Mouse (Mus musculus) kidney, postnatal 0 days (tissue): ENCODE results near the gene Rhox3a2. TPM values are rescaled to one million over a fixed set of nuclear protein-coding genes. Genes with fewer than 3 reads are reported as not detected.
"Not testable (repeated sequence)": the region's sequence is repeated elsewhere in the genome, so short reads cannot be mapped to it uniquely, and the experiment has no call there.

Source experiments
- ATAC-seq: fragments of 200-750 bp; cut with Nextera tagmentation; replicated peaks from 2 replicates; pipeline ENCODE4 v1.8.0; 2017; ENCODE audit warnings: low read depth, moderate number of reproducible peaks, moderate TSS enrichment, moderate library complexity; ENCODE audit not compliant: low FRiP score
- DNase-seq: peaks from one replicate; pipeline ENCODE4 v3.0.0-alpha.2; 2016; ENCODE audit warnings: low spot score
- H3K27ac ChIP-seq: fragments of 300-500 bp; sonication (generic); 2 replicates; pipeline ENCODE4 v1.5.1; 2014; ENCODE audit warnings: mild to moderate bottlenecking
- H3K27me3 ChIP-seq: fragments of 300-500 bp; sonication (generic); 2 replicates; pipeline ENCODE4 v1.6.1; 2014; ENCODE audit warnings: low read length, mixed read lengths; ENCODE audit not compliant: insufficient read depth
- H3K36me3 ChIP-seq: fragments of 300-500 bp; sonication (generic); 2 replicates; pipeline ENCODE4 v1.6.1; 2014; ENCODE audit warnings: low read length, mixed read lengths; ENCODE audit not compliant: insufficient read depth
- H3K4me1 ChIP-seq: fragments of 300-500 bp; sonication (generic); replicated peaks from 2 replicates; pipeline ENCODE4 v1.6.1; 2014; ENCODE audit warnings: antibody characterized with exemption, low read length, mixed read lengths; ENCODE audit not compliant: insufficient read depth
- H3K4me2 ChIP-seq: fragments of 300-500 bp; sonication (generic); 2 replicates; pipeline ENCODE4 v1.6.1; 2014; ENCODE audit warnings: mild to moderate bottlenecking, low read length, moderate library complexity, mixed read lengths
- H3K4me3 ChIP-seq: fragments of 300-500 bp; sonication (generic); replicated peaks from 2 replicates; pipeline ENCODE4 v1.5.1; 2014; ENCODE audit warnings: low read depth, low read length
- H3K9ac ChIP-seq: fragments of 300-500 bp; sonication (generic); 2 replicates; pipeline ENCODE4 v1.6.1; 2014; ENCODE audit warnings: low read depth, low read length
- H3K9me3 ChIP-seq: fragments of 300-500 bp; sonication (generic); replicated peaks from 2 replicates; pipeline ENCODE4 v1.6.1; 2016; ENCODE audit warnings: low read length, inconsistent platforms, mixed read lengths
- WGBS: fragments of 180-500 bp; shearing (Covaris S2); extraction: QIAGEN DNeasy Blood & Tissue Kit; methylation state at CpG from one replicate; pipeline ENCODE4 v1.1.7; 2014; 5-methylcytosine and 5-hydroxymethylcytosine counted together
- polyA plus RNA-seq: library from polyadenylated mRNA; unstranded; fragments of >200 nt; fragmentation: Nextera tagmentation; extraction: Ambion mirVana; gene quantifications from 2 replicates; pipeline ENCODE4 v1.2.1, GENCODE M21; 2015

Gene Rhox3a2
- polyA plus RNA-seq = not detected in 2 replicates

GRCm38 (mm10) chrX:37379728-37380127, at the start of gene Rhox3a2:
TSS of gene Rhox3a2 (plus strand) at chrX:37380028.
- not testable (repeated sequence) for DNase-seq, H3K9me3 ChIP-seq, H3K27me3 ChIP-seq, H3K4me2 ChIP-seq, H3K4me1 ChIP-seq, H3K27ac ChIP-seq, H3K36me3 ChIP-seq, H3K4me3 ChIP-seq, H3K9ac ChIP-seq, ATAC-seq
- WGBS = no CpG with 5 or more reads among the region's 1 CpGs

DNA sequence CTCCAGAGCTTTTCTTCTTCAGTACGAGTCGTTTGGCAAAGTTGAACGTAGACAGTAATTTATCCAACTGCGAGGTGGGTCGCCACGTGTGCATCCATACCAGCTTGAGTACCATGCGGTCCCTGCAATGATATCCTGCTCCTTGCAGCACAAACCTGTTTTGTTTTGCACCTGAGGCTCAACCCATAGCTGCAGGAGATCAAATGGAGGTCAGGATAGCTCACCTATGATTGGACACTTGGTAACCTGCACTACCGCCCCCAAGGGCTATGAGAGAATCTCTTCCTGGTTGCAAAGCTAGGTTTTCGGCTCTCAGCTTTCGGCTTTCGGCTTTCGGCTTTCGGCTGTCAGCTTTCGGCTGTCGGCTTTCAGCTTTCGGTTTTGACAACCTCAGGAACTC, 10.7 kb downstream of the Rhox3a2 start, which contains the start of gene Rhox4a2:
Gene Rhox4a2, plus strand, starts transcription at position 301 of the 400 bp plus-strand sequence.
- H3K36me3 ChIP-seq, DNase-seq, ATAC-seq, H3K4me3 ChIP-seq, H3K27me3 ChIP-seq, H3K9me3 ChIP-seq, H3K9ac ChIP-seq, H3K27ac ChIP-seq, H3K4me2 ChIP-seq, H3K4me1 ChIP-seq: not testable (repeated sequence)
- 95% methylated on average over 8 of the region's 16 CpGs for WGBS

DNA sequence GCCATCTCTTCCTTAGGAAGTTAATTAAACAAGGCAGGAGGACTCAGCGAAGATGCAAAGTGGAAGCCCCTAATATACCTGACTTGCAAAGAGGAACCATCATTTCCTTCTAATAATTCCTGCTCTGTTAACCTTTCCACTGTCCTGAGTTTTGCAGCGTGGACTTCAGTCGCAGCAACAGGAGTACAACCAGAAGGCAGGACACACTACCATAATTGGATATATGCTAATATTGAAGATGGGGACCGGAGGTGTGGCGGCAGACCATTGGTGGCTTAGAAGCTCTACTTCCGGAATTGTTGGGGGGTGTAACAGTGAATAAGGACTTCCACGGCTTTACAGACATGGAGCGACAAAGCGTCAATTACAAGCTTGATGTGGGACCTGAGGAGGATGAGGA, 31.9 kb downstream of the Rhox3a2 start, which contains the start of gene Rhox2b:
Gene Rhox2b, plus strand, starts transcription at position 301 of the 400 bp plus-strand sequence.
- ATAC-seq = not testable (repeated sequence)

GRCm38 (mm10) chrX:37432194-37432593, 52.4 kb downstream of the Rhox3a2 start, which contains the start of gene Rhox4b:
TSS of gene Rhox4b (plus strand) at chrX:37432494.
- not testable (repeated sequence) for H3K9ac ChIP-seq, ATAC-seq, DNase-seq, H3K9me3 ChIP-seq, H3K4me1 ChIP-seq, H3K4me3 ChIP-seq, H3K36me3 ChIP-seq, H3K27me3 ChIP-seq, H3K4me2 ChIP-seq, H3K27ac ChIP-seq
- 89% methylated on average over 14 of the region's 15 CpGs for WGBS

More for the DNA sequence above, 31.9 kb downstream of the Rhox3a2 start, which contains the start of gene Rhox2b:
- not testable (repeated sequence) for H3K4me3 ChIP-seq, H3K4me1 ChIP-seq, H3K27me3 ChIP-seq, H3K27ac ChIP-seq, DNase-seq, H3K9ac ChIP-seq, H3K4me2 ChIP-seq, H3K9me3 ChIP-seq, H3K36me3 ChIP-seq
- WGBS = no CpG with 5 or more reads among the region's 9 CpGs

Other genes with a start within 250 kb of the Rhox3a2 start
- not detected in 2 replicates for gene Akap14, start 211.2 kb upstream of the Rhox3a2 start, polyA plus RNA-seq
- 715 and 799 TPM in 2 replicates for gene Ndufa1, start 188.9 kb upstream of the Rhox3a2 start, polyA plus RNA-seq
- gene Rnf113a1, start 188.8 kb upstream of the Rhox3a2 start, polyA plus RNA-seq = 8.9 and 9.6 TPM in 2 replicates
- not detected in 2 replicates for gene Gm9, start 169.0 kb upstream of the Rhox3a2 start, polyA plus RNA-seq
- gene Rhox1, start 157.8 kb upstream of the Rhox3a2 start, polyA plus RNA-seq = not detected in 2 replicates
- not detected in 2 replicates for gene Rhox2a, start 135.1 kb upstream of the Rhox3a2 start, polyA plus RNA-seq
- gene Rhox3a, start 130.1 kb upstream of the Rhox3a2 start, polyA plus RNA-seq = not detected in 2 replicates
- gene Rhox4a, start 114.7 kb upstream of the Rhox3a2 start, polyA plus RNA-seq = not detected in 2 replicates
- not detected in 2 replicates for gene Rhox4a2, start 10.8 kb downstream of the Rhox3a2 start, polyA plus RNA-seq
- gene Rhox2b, start 32.0 kb downstream of the Rhox3a2 start, polyA plus RNA-seq = not detected in 2 replicates
- gene Rhox4b, start 52.5 kb downstream of the Rhox3a2 start, polyA plus RNA-seq = not detected in 2 replicates
- not detected in 2 replicates for gene Rhox2c, start 73.7 kb downstream of the Rhox3a2 start, polyA plus RNA-seq
- gene Rhox3c, start 78.6 kb downstream of the Rhox3a2 start, polyA plus RNA-seq = not detected in 2 replicates
- not detected in 2 replicates for gene Rhox4c, start 100.3 kb downstream of the Rhox3a2 start, polyA plus RNA-seq
- gene Rhox2d, start 113.4 kb downstream of the Rhox3a2 start, polyA plus RNA-seq = not detected in 2 replicates
- not detected in 2 replicates for gene Rhox4d, start 134.3 kb downstream of the Rhox3a2 start, polyA plus RNA-seq
- gene Rhox2e, start 150.4 kb downstream of the Rhox3a2 start, polyA plus RNA-seq = not detected in 2 replicates
- gene Rhox3e, start 162.0 kb downstream of the Rhox3a2 start, polyA plus RNA-seq = not detected in 2 replicates
- gene Rhox4e, start 177.4 kb downstream of the Rhox3a2 start, polyA plus RNA-seq = not detected in 2 replicates
- gene Rhox2f, start 191.4 kb downstream of the Rhox3a2 start, polyA plus RNA-seq = not detected in 2 replicates
- gene Rhox3f, start 201.0 kb downstream of the Rhox3a2 start, polyA plus RNA-seq = not detected in 2 replicates
- not detected in 2 replicates for gene Rhox4f, start 227.7 kb downstream of the Rhox3a2 start, polyA plus RNA-seq
- gene Rhox3g, start 248.6 kb downstream of the Rhox3a2 start, polyA plus RNA-seq = not detected in 2 replicates